ENCODE assay signal across 11 mouse cellular contexts in the genomic region with DNA sequence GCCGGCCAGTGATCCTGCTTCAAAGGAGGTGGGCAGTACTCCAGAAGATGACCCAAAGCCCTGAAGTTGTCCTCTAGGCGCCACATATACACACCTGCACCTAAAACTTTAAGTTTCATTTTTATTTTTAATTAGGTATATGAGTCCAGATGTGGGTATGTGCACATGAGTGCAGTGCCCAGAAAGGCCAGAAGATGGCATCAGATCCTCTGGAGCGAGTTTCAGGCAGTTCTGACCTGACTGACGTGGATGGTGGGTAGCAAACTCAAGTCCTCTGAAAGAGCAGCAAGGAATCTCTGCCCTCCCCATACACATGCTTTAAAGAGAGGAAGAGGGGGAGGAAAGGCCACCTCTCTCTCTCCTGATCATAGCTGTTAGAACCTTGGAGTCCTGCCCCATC.
DNase-seq lines count a peak whose midpoint lies in the region; ATAC-seq and TF ChIP-seq lines count a peak whose summit lies in the region.
"Had no signal": no experiment of that assay in that cellular context is flagged by ENCODE, and none has a peak within 500 bp of the region (broad histone marks: within the 10 kb centered on the region; RNA-seq: fewer than 3 reads in every experiment).

No protein-coding gene starts in this region.

- WGBS in forebrain, postnatal 0 days, result 91% methylated on average over 4 of the region's 4 CpGs
- 91% methylated on average over 4 of the region's 4 CpGs for WGBS in forebrain, embryonic 16.5 days
- 60% methylated on average over 4 of the region's 4 CpGs for WGBS in liver, adult 2 months
- 63% methylated on average over 4 of the region's 4 CpGs for WGBS in liver, embryonic 12.5 days (ENCODE audit: insufficient replicate concordance)
- 80% methylated on average over 4 of the region's 4 CpGs for WGBS in bone marrow, adult 2 months
- 81% methylated on average over 4 of the region's 4 CpGs for WGBS in heart, embryonic 12.5 days

- peaks cover 6% of the 10 kb centered on the region; the same call in 1 of the 2 replicates for H3K4me1 ChIP-seq in forebrain, postnatal 0 days (ENCODE audit: insufficient read depth)
- H3K4me1 ChIP-seq in forebrain, embryonic 16.5 days (replicated peaks; ENCODE audit: control insufficient read depth, insufficient read depth, low read length), result peaks cover 6% of the 10 kb centered on the region
- peaks cover 31% of the 10 kb centered on the region for H3K4me1 ChIP-seq in liver, adult 2 months (ENCODE audit: control insufficient read depth, insufficient read depth, low read length)
- H3K4me1 ChIP-seq in liver, embryonic 12.5 days, result peaks cover 48% of the 10 kb centered on the region
- H3K4me1 ChIP-seq in bone marrow, adult 2 months (ENCODE audit: control insufficient read depth, insufficient read depth, low read length), result no peaks in the 10 kb centered on the region; the same call in 1 of the 2 replicates
- peaks cover 29% of the 10 kb centered on the region for H3K4me1 ChIP-seq in heart, embryonic 12.5 days (replicated peaks)

- no peak overlapping the region for H3K27ac ChIP-seq in forebrain, postnatal 0 days (ENCODE audit: low read depth, low read length)
- no peak overlapping the region for H3K27ac ChIP-seq in forebrain, embryonic 16.5 days (ENCODE audit: low read length)
- H3K27ac ChIP-seq in liver, adult 2 months (replicated peaks; ENCODE audit: insufficient read depth, low read depth, low read length), result peak overlapping the region; percentile 14
- no peak overlapping the region for H3K27ac ChIP-seq in liver, embryonic 12.5 days
- H3K27ac ChIP-seq in bone marrow, adult 2 months (ENCODE audit: control insufficient read depth, insufficient read depth, low read depth, low read length, poor library complexity), result no peak overlapping the region
- no peak overlapping the region for H3K27ac ChIP-seq in heart, embryonic 12.5 days (ENCODE audit: poor library complexity, severe bottlenecking)
- H3K27ac ChIP-seq: heart, embryonic 13.5 days; neural tube, embryonic 12.5 days had no signal

- DNase-seq in forebrain, postnatal 0 days, result no peak
- no peak for DNase-seq in liver, adult 2 months (ENCODE audit: extremely low read depth, low read depth, low spot score)
- peak; percentile 36 for DNase-seq in naive thymus-derived CD4-positive, alpha-beta T cell, adult 2 months (ENCODE audit: low read depth)
- no peak for DNase-seq in left cerebral cortex, postnatal 10 days (ENCODE audit: extremely low spot score in 1 of 2, low spot score in 2 of 2)
- DNase-seq: adrenal gland, postnatal 36 days had no signal

- intact Hi-C loops in left cerebral cortex, postnatal 10 days (cut with DNase I), result no loop called here

- H3K36me3 ChIP-seq in forebrain, postnatal 0 days (ENCODE audit: insufficient read depth), result no peaks in the 10 kb centered on the region
- no peaks in the 10 kb centered on the region for H3K36me3 ChIP-seq in forebrain, embryonic 16.5 days (ENCODE audit: control insufficient read depth, insufficient read depth)
- no peaks in the 10 kb centered on the region for H3K36me3 ChIP-seq in liver, adult 2 months (ENCODE audit: control insufficient read depth, insufficient read depth, low read length)
- H3K36me3 ChIP-seq in liver, embryonic 12.5 days, result no peaks in the 10 kb centered on the region
- peaks cover 14% of the 10 kb centered on the region; the same call in 1 of the 2 replicates for H3K36me3 ChIP-seq in heart, embryonic 12.5 days
- H3K36me3 ChIP-seq: neural tube, embryonic 12.5 days had no signal

- no peak overlapping the region for H3K4me3 ChIP-seq in forebrain, postnatal 0 days (ENCODE audit: low read depth, low read length)
- H3K4me3 ChIP-seq in forebrain, embryonic 16.5 days (replicated peaks; ENCODE audit: low read length), result no peak overlapping the region
- no peak overlapping the region for H3K4me3 ChIP-seq in liver, adult 2 months (ENCODE audit: insufficient read depth, low read depth, low read length)
- H3K4me3 ChIP-seq in liver, embryonic 12.5 days, result no peak overlapping the region
- no peak overlapping the region for H3K4me3 ChIP-seq in bone marrow, adult 2 months (replicated peaks; ENCODE audit: control insufficient read depth, low read depth, low read length)
- H3K4me3 ChIP-seq in heart, embryonic 12.5 days, result no peak overlapping the region
- H3K4me3 ChIP-seq: heart, embryonic 13.5 days; neural tube, embryonic 12.5 days had no signal

- no peaks in the 10 kb centered on the region for H3K9me3 ChIP-seq in forebrain, postnatal 0 days (ENCODE audit: low read length)
- H3K9me3 ChIP-seq in forebrain, embryonic 16.5 days (ENCODE audit: control insufficient read depth, low read length), result peaks cover 6% of the 10 kb centered on the region
- H3K9me3 ChIP-seq in liver, embryonic 12.5 days (replicated peaks), result no peaks in the 10 kb centered on the region
- H3K9me3 ChIP-seq in heart, embryonic 12.5 days (replicated peaks), result no peaks in the 10 kb centered on the region; the same call in 1 of the 2 replicates
- H3K9me3 ChIP-seq: heart, embryonic 13.5 days had no signal

- no peak for ATAC-seq in forebrain, postnatal 0 days
- no peak for ATAC-seq in forebrain, embryonic 16.5 days
- no peak for ATAC-seq in liver, embryonic 12.5 days
- ATAC-seq in heart, embryonic 12.5 days (ENCODE audit: insufficient number of reproducible peaks, low FRiP score), result no peak

- TF ChIP-seq POLR2A in liver, adult 2 months (IDR thresholded peaks at IDR 0.05; ENCODE audit: extremely low read depth, insufficient read depth, low read length), result no peak
- TF ChIP-seq POLR2A in bone marrow, adult 2 months (IDR thresholded peaks at IDR 0.05; ENCODE audit: borderline replicate concordance, control insufficient read depth, low read depth, low read length), result no peak

- H3K9ac ChIP-seq in forebrain, postnatal 0 days, result no peak overlapping the region
- H3K9ac ChIP-seq in forebrain, embryonic 16.5 days (replicated peaks; ENCODE audit: low read depth, low read length), result no peak overlapping the region
- no peak overlapping the region for H3K9ac ChIP-seq in liver, adult 2 months (ENCODE audit: low read depth, low read length)
- H3K9ac ChIP-seq in liver, embryonic 12.5 days, result no peak overlapping the region
- H3K9ac ChIP-seq in heart, embryonic 12.5 days, result no peak overlapping the region
- H3K9ac ChIP-seq: heart, embryonic 13.5 days; neural tube, embryonic 12.5 days had no signal

- TF ChIP-seq CTCF in forebrain, postnatal 0 days (IDR thresholded peaks at IDR 0.05; ENCODE audit: low read depth), result 0 out of 2 replicates have a peak, but pooled peaks have one; percentile 9
- peak; percentile 61 for TF ChIP-seq CTCF in liver, adult 2 months (IDR thresholded peaks at IDR 0.05; ENCODE audit: low read depth, low read length)
- TF ChIP-seq CTCF in bone marrow, adult 2 months (IDR thresholded peaks at IDR 0.05; ENCODE audit: control insufficient read depth, insufficient read depth, low read length), result peak; percentile 58

- no peaks in the 10 kb centered on the region for H3K27me3 ChIP-seq in forebrain, postnatal 0 days (ENCODE audit: insufficient read depth, low read length)
- H3K27me3 ChIP-seq in forebrain, embryonic 16.5 days (replicated peaks; ENCODE audit: control insufficient read depth, insufficient read depth, low read length), result no peaks in the 10 kb centered on the region
- H3K27me3 ChIP-seq in liver, adult 2 months (ENCODE audit: control insufficient read depth, insufficient read depth, low read length), result no peaks in the 10 kb centered on the region
- no peaks in the 10 kb centered on the region for H3K27me3 ChIP-seq in liver, embryonic 12.5 days (replicated peaks)
- H3K27me3 ChIP-seq in heart, embryonic 12.5 days (replicated peaks), result no peaks in the 10 kb centered on the region
- H3K27me3 ChIP-seq: heart, embryonic 13.5 days; neural tube, embryonic 12.5 days had no signal

- H3K4me2 ChIP-seq in forebrain, postnatal 0 days (ENCODE audit: low read depth), result no peak overlapping the region
- no peak overlapping the region for H3K4me2 ChIP-seq in forebrain, embryonic 16.5 days (ENCODE audit: low read length)
- H3K4me2 ChIP-seq in liver, embryonic 12.5 days, result no peak overlapping the region
- H3K4me2 ChIP-seq in heart, embryonic 12.5 days, result no peak overlapping the region
- H3K4me2 ChIP-seq: heart, embryonic 13.5 days; neural tube, embryonic 12.5 days had no signal

- H3K79me2 ChIP-seq in liver, adult 2 months (ENCODE audit: control insufficient read depth, insufficient read depth, low read length), result peaks cover 35% of the 10 kb centered on the region; the same call in 1 of the 2 replicates

Comparison
In these comparisons a context has a peak if more than half of its experiments do, and no peak if none do; other contexts are left out.
1. CTCF ChIP-seq: peak in every context shown above with its lines; median percentile 61 in liver, adult 2 months; 58 in bone marrow, adult 2 months; 9 in forebrain, postnatal 0 days.